Mouse (Mus musculus) CD4-positive helper T cell, adult 2 months (primary cell): ENCODE measurements around the gene Bag5.
"Not testable (repeated sequence)": the region's sequence is repeated elsewhere in the genome, so short reads cannot be mapped to it uniquely, and the experiment has no call there.

Experiments
- DNase-seq: peaks from one replicate; pipeline ENCODE4 v3.0.0-alpha.2; 2012; ENCODE audit warnings: low read depth, missing footprints, low spot score

The Bag5 gene

GRCm38 (mm10) chr12:111734912-111735311 lies 21.9 kb upstream of the Bag5 start:
- DNase-seq: no peak

GRCm38 (mm10) chr12:111732921-111733320 lies 19.9 kb upstream of the Bag5 start:
- DNase-seq: no peak

GRCm38 (mm10) chr12:111731822-111732807 lies 19.1 kb upstream of the Bag5 start:
- DNase-seq: peak; percentile 91

- no peak for DNase-seq
These were observed 14.9 kb upstream of the Bag5 start for GRCm38 (mm10) chr12:111727956-111728355.

- no peak for DNase-seq
These were observed 13.0 kb upstream of the Bag5 start for GRCm38 (mm10) chr12:111726122-111726463.

- no peak for DNase-seq
These were observed 12.5 kb upstream of the Bag5 start for GRCm38 (mm10) chr12:111725338-111726121.

GRCm38 (mm10) chr12:111724638-111725337 lies 11.7 kb upstream of the Bag5 start:
- DNase-seq: no peak

GRCm38 (mm10) chr12:111722654-111723053 lies 9.6 kb upstream of the Bag5 start:
- peak; percentile 31 for DNase-seq

GRCm38 (mm10) chr12:111720222-111720621 lies 7.2 kb upstream of the Bag5 start:
- no peak for DNase-seq

GRCm38 (mm10) chr12:111718656-111719055 lies 5.6 kb upstream of the Bag5 start:
- no peak for DNase-seq

- no peak for DNase-seq
These were observed 3.4 kb upstream of the Bag5 start for GRCm38 (mm10) chr12:111716505-111716904.

- not testable (repeated sequence) for DNase-seq
These were observed 823 bp upstream of the Bag5 start for GRCm38 (mm10) chr12:111713880-111714279.

GRCm38 (mm10) chr12:111712476-111712875 lies 581 bp downstream of the Bag5 start:
- DNase-seq: peak; percentile 33

- no peak for DNase-seq
These were observed 3.0 kb downstream of the Bag5 start for GRCm38 (mm10) chr12:111710091-111710490.

- DNase-seq: no peak
These were observed 4.9 kb downstream of the Bag5 start for GRCm38 (mm10) chr12:111708181-111708580.

- DNase-seq: no peak
These were observed 7.7 kb downstream of the Bag5 start for GRCm38 (mm10) chr12:111705186-111705973.

- DNase-seq: no peak
These were observed 8.4 kb downstream of the Bag5 start for GRCm38 (mm10) chr12:111704609-111705008.

- no peak for DNase-seq
These were observed 9.8 kb downstream of the Bag5 start for GRCm38 (mm10) chr12:111703301-111703700.

GRCm38 (mm10) chr12:111700920-111701458 lies 12.1 kb downstream of the Bag5 start:
- no peak for DNase-seq

- DNase-seq: no peak
These were observed 13.5 kb downstream of the Bag5 start for GRCm38 (mm10) chr12:111699542-111699941.
